Mouse (Mus musculus): ENCODE measurements around the gene Dclk1.

DNA sequence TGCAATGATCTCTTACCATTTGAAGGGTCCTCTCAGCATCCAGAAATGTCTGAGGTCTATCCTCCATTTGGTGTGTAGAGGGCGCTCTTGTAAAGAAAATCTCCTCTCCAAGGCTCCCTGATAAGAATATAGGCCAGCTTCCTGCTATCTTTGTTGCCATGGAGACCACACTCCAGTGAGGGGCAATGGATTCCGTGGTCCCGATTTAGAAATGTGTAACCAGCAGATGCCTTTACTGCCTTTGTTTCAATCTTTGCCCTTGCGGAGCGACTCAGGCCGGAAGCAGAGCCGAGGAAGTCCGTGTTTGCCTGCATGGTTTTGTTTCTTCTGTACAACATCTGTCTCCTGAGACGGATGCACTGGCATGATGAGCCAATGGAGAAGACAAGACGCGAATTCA, 131.5 kb downstream of the Dclk1 start:
- TF ChIP-seq CTCF (IDR thresholded peaks at IDR 0.05) (peak; percentile 72), EP300 (IDR thresholded peaks at IDR 0.05; ENCODE audit: insufficient read depth, low read depth, low read length) (no peak), POLR2A (IDR thresholded peaks at IDR 0.05; ENCODE audit: insufficient read depth, low read depth, low read length) (no peak)

Data from heart, adult 2 months (tissue).